Mouse (Mus musculus): Measurements from ENCODE around the gene Klra6.
"Not testable (repeated sequence)": the region's sequence is repeated elsewhere in the genome, so short reads cannot be mapped to it uniquely, and the experiment has no call there.

Klra6 gene

DNA sequence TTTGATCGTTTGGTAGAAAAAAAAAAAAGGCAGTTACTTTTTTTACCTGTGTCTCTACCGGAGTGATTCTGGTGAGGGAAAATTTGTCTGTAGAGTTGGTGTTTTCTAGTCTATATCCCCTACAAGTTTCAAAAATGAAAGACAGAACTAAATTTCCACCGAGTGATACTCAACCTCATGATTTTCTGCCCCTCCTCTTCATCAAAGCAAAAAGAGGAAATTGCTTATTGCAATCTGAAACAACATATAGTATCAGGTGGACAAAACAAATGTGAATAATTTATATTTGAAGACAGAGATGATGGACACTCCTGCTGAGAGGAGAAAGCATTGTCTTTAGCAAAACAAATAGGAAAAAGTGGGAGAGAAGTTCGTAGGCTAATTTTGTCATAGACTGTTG is at the start of gene Klra6:
TSS of gene Klra6 (minus strand) at position 101 of the 400 bp plus-strand sequence.
- DNase-seq (ENCODE audit: low spot score in 2 of 2), result no peak

DNA sequence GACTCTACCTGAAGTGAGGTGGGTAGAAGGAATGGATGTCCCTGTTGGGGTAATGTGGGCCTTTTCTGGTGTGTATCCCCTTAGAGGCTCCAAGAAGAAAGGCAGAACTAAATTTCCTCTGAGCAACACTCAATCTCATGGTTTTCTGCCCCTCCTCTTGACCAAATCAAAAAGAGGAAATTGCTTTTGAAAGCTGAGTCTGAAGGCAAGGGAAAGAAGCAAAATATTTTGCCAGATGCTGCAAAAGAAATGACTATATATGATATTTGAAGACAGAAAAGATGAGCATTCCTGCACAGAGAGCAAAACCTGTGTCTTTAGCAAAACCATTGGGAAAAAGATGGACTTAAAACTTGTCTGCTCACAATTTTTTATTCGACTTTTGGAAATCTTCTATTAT is 40.4 kb upstream of the Klra6 start, which contains the start of gene Klra4:
TSS of gene Klra4 (minus strand) at position 101 of the 400 bp plus-strand sequence.
- not testable (repeated sequence) for DNase-seq (ENCODE audit: low spot score in 2 of 2)

DNA sequence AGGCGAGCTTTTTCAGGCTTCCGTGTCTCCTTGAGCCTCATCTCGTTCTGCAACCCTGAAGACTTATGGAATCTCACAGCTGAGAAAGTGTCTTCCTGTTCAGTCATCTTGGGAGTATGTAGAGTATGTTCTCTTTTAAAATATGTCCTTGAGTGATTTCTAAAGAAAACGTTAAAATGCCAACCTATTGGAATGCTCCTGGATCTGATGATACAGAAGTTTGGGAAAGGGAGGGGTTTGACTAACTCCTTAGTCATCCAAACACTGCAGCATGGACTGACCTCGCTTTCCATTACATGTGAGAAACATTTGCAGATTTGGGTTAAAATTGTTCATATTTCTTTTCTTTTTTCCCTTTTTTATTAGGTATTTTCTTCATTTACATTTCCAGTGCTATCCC is 38.4 kb upstream of the Klra6 start:
- no peak for DNase-seq (ENCODE audit: low spot score in 2 of 2)

GRCm38 (mm10) chr6:130035146-130035545 is 8.4 kb upstream of the Klra6 start:
- DNase-seq (ENCODE audit: low spot score in 2 of 2), result not testable (repeated sequence)

- DNase-seq (ENCODE audit: low spot score in 2 of 2), result not testable (repeated sequence)
These were observed 4.8 kb upstream of the Klra6 start for GRCm38 (mm10) chr6:130031493-130032089.

All from urinary bladder, postnatal 36 days (tissue).